Mouse (Mus musculus) ES-E14 (cell line): ENCODE results near the gene Pcdh7.

Experiments
- HCFC1 ChIP-seq: IDR thresholded peaks from 2 replicates; pipeline ENCODE4 v1.6.1; 2012; ENCODE audit warnings: low read length, inconsistent platforms, borderline replicate concordance; ENCODE audit not compliant: insufficient read depth
- MAFK ChIP-seq: IDR thresholded peaks from 2 replicates; pipeline ENCODE4 v1.6.1; 2014; ENCODE audit warnings: mild to moderate bottlenecking, low read depth, low read length, inconsistent platforms; ENCODE audit not compliant: insufficient read depth
- ZNF384 ChIP-seq: IDR thresholded peaks from 2 replicates; pipeline ENCODE4 v1.6.1; 2012; ENCODE audit warnings: low read depth, low read length, inconsistent platforms

DNA sequence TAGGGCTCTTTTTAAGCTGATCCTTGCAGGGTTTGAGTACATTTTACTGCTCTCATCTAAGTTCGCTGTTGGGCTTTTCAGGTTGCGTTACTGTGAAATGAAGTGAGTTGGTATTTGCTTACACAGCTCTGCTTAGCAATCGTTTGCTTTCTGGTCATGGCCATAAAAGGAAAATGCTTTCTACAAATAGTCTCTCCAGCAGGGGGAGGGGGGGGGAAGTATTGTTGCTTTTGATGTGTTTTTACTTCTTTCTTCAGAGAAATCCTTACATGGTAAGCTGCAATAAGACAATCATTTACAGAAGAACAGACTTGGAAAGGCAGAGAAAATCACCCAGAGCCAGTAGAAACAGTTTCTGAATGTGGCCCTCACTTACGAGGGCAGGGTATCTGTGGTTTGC lies 150.9 kb downstream of the Pcdh7 start:
- TF ChIP-seq HCFC1 (no peak), ZNF384 (no peak), MAFK (no peak)
